Mouse (Mus musculus) thymus, adult 2 months (tissue): Measurements from ENCODE around the gene Ccdc146.

Experiments
- CTCF ChIP-seq: fragments of 200-500 bp; IDR thresholded peaks from 2 replicates; pipeline ENCODE4 v1.5.1; 2012; ENCODE audit warnings: mild to moderate bottlenecking, control low read depth, low read length, moderate library complexity, borderline replicate concordance; ENCODE audit not compliant: control insufficient read depth, poor library complexity, insufficient read depth; ENCODE audit errors: extremely low read depth
- POLR2A ChIP-seq: fragments of 200-500 bp; IDR thresholded peaks from 2 replicates; pipeline ENCODE4 v1.6.1; 2012; ENCODE audit warnings: mild to moderate bottlenecking, low read length, control low read depth, moderate library complexity; ENCODE audit not compliant: control insufficient read depth, poor library complexity, insufficient read depth; ENCODE audit errors: extremely low read depth

DNA sequence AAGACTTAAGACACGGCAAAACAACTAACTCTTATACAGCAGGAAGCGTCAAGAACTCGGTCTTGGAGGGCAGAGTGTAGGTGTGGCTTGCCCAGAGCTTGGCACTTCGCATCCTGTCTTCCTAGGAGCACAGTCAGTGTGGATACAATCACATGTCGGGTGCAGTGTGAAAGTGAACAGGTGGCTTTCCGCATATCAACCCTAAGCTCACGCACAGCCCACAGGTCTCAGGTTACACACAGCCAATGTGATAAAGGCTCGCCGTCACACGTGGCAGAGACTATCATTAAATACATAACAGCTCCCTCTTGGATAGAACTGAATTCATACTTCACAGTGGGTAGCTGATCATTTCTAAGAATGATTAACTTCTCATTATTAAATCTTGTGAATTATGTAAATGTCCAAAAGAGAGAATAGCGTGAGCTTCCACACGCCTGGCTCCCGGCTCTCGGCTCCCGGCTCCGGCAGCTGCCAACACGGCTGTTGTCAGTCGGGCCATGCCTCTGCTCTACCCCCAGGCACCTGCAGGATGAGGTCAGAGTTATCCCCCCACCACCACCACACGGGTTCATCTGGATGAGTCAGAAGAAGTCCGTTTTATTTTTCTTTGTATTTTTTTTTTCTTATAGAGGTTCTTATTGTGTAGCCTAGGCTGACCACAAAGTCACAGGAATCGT, 125.3 kb downstream of the Ccdc146 start:
- no peak for TF ChIP-seq POLR2A
- no peak for TF ChIP-seq CTCF
